Mouse (Mus musculus) kidney, embryonic 16.5 days (tissue): Measurements from ENCODE around the gene Prox2. TPM values are rescaled to one million over a fixed set of nuclear protein-coding genes. Genes with fewer than 3 reads are reported as not detected.

Experiments
- ATAC-seq: fragments of 200-750 bp; cut with Nextera tagmentation; 2 replicates; pipeline ENCODE4 v1.8.0; 2017; ENCODE audit warnings: moderate TSS enrichment; ENCODE audit not compliant: low FRiP score, low TSS enrichment
- H3K27ac ChIP-seq: fragments of 300-500 bp; sonication (generic); 2 replicates; pipeline ENCODE4 v1.5.1; 2014; ENCODE audit warnings: low read length
- H3K27me3 ChIP-seq: fragments of 300-500 bp; sonication (generic); 2 replicates; pipeline ENCODE4 v1.6.1; 2014; ENCODE audit warnings: low read length, control low read depth, mixed read lengths; ENCODE audit not compliant: insufficient read depth
- H3K36me3 ChIP-seq: fragments of 300-500 bp; sonication (generic); 2 replicates; pipeline ENCODE4 v1.6.1; 2014; ENCODE audit warnings: low read length, control low read depth, mixed read lengths; ENCODE audit not compliant: insufficient read depth
- H3K4me1 ChIP-seq: fragments of 300-500 bp; sonication (generic); 2 replicates; pipeline ENCODE4 v1.6.1; 2014; ENCODE audit warnings: low read length, control low read depth, mixed read lengths; ENCODE audit not compliant: insufficient read depth
- H3K4me2 ChIP-seq: fragments of 300-500 bp; sonication (generic); replicated peaks from 2 replicates; pipeline ENCODE4 v1.6.1; 2014; ENCODE audit warnings: low read depth, low read length
- H3K4me3 ChIP-seq: fragments of 300-500 bp; sonication (generic); 2 replicates; pipeline ENCODE4 v1.5.1; 2014; ENCODE audit warnings: mild to moderate bottlenecking, low read length
- H3K9ac ChIP-seq: fragments of 300-500 bp; sonication (generic); replicated peaks from 2 replicates; pipeline ENCODE4 v1.6.1; 2014; ENCODE audit warnings: low read length
- H3K9me3 ChIP-seq: fragments of 300-500 bp; sonication (generic); 2 replicates; pipeline ENCODE4 v1.6.1; 2016; ENCODE audit warnings: low read length, control low read depth
- WGBS: fragments of 180-500 bp; shearing (Covaris S2); extraction: QIAGEN DNeasy Blood & Tissue Kit; methylation state at CpG from one replicate; pipeline ENCODE4 v1.1.7; 2014; 5-methylcytosine and 5-hydroxymethylcytosine counted together
- polyA plus RNA-seq: library from polyadenylated mRNA; unstranded; fragments of >200 nt; fragmentation: Nextera tagmentation; extraction: Ambion mirVana; gene quantifications from 2 replicates; pipeline ENCODE4 v1.2.1, GENCODE M21; 2015

The Prox2 gene
- polyA plus RNA-seq, 1 experiment from 2014 or later = 3.7 TPM

GRCm38 (mm10) chr12:85134043-85134794 lies 23.7 kb upstream of the Prox2 start:
- WGBS = 87% methylated on average over 8 of the region's 8 CpGs
- Histone ChIP-seq H3K4me3 (no peak overlapping the region), H3K4me2 (no peak overlapping the region), H3K9me3 (no peaks in the 10 kb centered on the region), H3K27ac (no peak overlapping the region), H3K36me3 (peaks cover 56% of the 10 kb centered on the region), H3K4me1 (no peaks in the 10 kb centered on the region), H3K27me3 (no peaks in the 10 kb centered on the region), H3K9ac (no peak overlapping the region)
- no peak for ATAC-seq

DNA sequence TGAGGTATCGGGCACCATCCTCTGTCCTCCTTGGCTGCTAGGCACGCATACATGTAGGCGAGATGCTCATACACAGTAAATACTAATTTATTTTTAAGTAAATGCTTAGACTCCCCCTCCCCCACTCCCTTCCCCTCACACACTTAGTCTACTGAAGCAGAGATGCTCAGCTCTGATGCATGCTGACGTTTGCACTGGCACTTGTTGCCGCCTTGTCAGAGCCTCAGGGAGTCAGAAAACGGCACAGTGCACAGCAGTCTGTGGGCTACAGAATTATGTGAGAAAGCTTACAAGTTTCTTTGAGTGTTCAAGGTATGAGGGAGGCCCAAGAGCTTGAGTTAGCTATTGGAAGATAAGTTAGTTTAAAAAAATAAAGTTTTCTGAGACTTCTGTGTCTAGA lies 20.8 kb upstream of the Prox2 start:
- no peak overlapping the region for H3K27ac ChIP-seq
- ATAC-seq = no peak
- no peaks in the 10 kb centered on the region for H3K4me1 ChIP-seq
- no peak overlapping the region for H3K9ac ChIP-seq
- no peak overlapping the region for H3K4me2 ChIP-seq
- peaks cover 80% of the 10 kb centered on the region for H3K36me3 ChIP-seq
- 93% methylated on average over 6 of the region's 6 CpGs for WGBS
- H3K9me3 ChIP-seq = no peaks in the 10 kb centered on the region
- no peak overlapping the region for H3K4me3 ChIP-seq
- no peaks in the 10 kb centered on the region for H3K27me3 ChIP-seq

DNA sequence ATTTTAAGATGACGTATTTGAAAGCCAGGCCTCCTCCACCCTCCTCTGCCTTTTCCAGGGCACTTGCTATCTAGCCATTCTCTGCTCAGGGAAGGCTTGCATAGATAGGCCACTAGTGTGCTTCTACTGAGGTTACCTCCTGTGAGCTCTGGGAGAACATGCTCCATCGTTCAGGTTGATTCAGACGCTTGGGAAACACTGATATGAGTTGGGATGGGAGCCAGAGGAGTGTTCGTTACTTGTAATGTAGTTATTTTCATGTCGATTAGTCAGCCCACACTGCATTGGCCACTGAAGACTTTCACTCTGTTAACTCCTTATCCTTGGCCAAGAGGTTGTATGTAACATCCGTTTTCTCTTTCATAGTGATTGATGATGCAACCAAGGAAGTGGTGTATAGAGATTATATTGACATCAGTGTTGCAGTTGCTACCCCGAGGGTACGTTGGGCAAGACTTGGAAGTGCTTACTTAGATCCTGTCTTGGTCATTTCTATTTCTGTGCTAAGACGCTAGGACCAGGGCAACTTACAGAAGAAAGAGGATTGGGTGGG lies 18.9 kb upstream of the Prox2 start:
- H3K36me3 ChIP-seq = peaks cover 79% of the 10 kb centered on the region
- WGBS = 92% methylated on average over 9 of the region's 9 CpGs
- no peak overlapping the region for H3K4me2 ChIP-seq
- no peak overlapping the region for H3K4me3 ChIP-seq
- H3K9me3 ChIP-seq = no peaks in the 10 kb centered on the region
- H3K27ac ChIP-seq = no peak overlapping the region
- ATAC-seq = no peak
- H3K4me1 ChIP-seq = no peaks in the 10 kb centered on the region
- no peaks in the 10 kb centered on the region for H3K27me3 ChIP-seq
- no peak overlapping the region for H3K9ac ChIP-seq

GRCm38 (mm10) chr12:85126986-85127603 lies 16.5 kb upstream of the Prox2 start:
- Histone ChIP-seq H3K9me3 (no peaks in the 10 kb centered on the region), H3K4me1 (no peaks in the 10 kb centered on the region), H3K4me3 (no peak overlapping the region), H3K9ac (no peak overlapping the region), H3K27ac (no peak overlapping the region), H3K36me3 (peaks cover 78% of the 10 kb centered on the region), H3K27me3 (no peaks in the 10 kb centered on the region), H3K4me2 (no peak overlapping the region)
- ATAC-seq = no peak
- 87% methylated on average over 8 of the region's 8 CpGs for whole genome bisulfite sequencing

GRCm38 (mm10) chr12:85124751-85125150 lies 14.2 kb upstream of the Prox2 start:
- H3K27ac ChIP-seq = no peak overlapping the region
- no peaks in the 10 kb centered on the region for H3K4me1 ChIP-seq
- H3K9ac ChIP-seq = no peak overlapping the region
- H3K9me3 ChIP-seq = no peaks in the 10 kb centered on the region
- H3K27me3 ChIP-seq = no peaks in the 10 kb centered on the region
- H3K36me3 ChIP-seq = peaks cover 76% of the 10 kb centered on the region
- H3K4me2 ChIP-seq = no peak overlapping the region
- H3K4me3 ChIP-seq = no peak overlapping the region
- 93% methylated on average over 5 of the region's 5 CpGs for WGBS
- no peak for ATAC-seq

- no peak overlapping the region for H3K4me3 ChIP-seq
- no peaks in the 10 kb centered on the region for H3K4me1 ChIP-seq
- H3K36me3 ChIP-seq = peaks cover 75% of the 10 kb centered on the region
- 92% methylated on average over 11 of the region's 11 CpGs for WGBS
- no peak overlapping the region for H3K4me2 ChIP-seq
- H3K27me3 ChIP-seq = no peaks in the 10 kb centered on the region
- no peaks in the 10 kb centered on the region for H3K9me3 ChIP-seq
- no peak overlapping the region for H3K27ac ChIP-seq
- no peak overlapping the region for H3K9ac ChIP-seq
- no peak for ATAC-seq
Measured at GRCm38 (mm10) chr12:85123645-85124044, 13.1 kb upstream of the Prox2 start.

- no peak overlapping the region for H3K27ac ChIP-seq
- H3K9me3 ChIP-seq = no peaks in the 10 kb centered on the region
- peaks cover 74% of the 10 kb centered on the region for H3K36me3 ChIP-seq
- H3K4me1 ChIP-seq = no peaks in the 10 kb centered on the region
- H3K4me2 ChIP-seq = no peak overlapping the region
- WGBS = 94% methylated on average over 9 of the region's 9 CpGs
- no peaks in the 10 kb centered on the region for H3K27me3 ChIP-seq
- no peak overlapping the region for H3K9ac ChIP-seq
- H3K4me3 ChIP-seq = no peak overlapping the region
- no peak for ATAC-seq
Measured at GRCm38 (mm10) chr12:85123108-85123530, 12.6 kb upstream of the Prox2 start.

GRCm38 (mm10) chr12:85121806-85122459 lies 11.4 kb upstream of the Prox2 start:
- Histone ChIP-seq H3K4me1 (no peaks in the 10 kb centered on the region), H3K27ac (no peak overlapping the region), H3K4me3 (no peak overlapping the region), H3K27me3 (no peaks in the 10 kb centered on the region), H3K36me3 (peaks cover 64% of the 10 kb centered on the region), H3K9ac (no peak overlapping the region), H3K4me2 (no peak overlapping the region), H3K9me3 (no peaks in the 10 kb centered on the region)
- ATAC-seq = no peak
- WGBS = 89% methylated on average over 9 of the region's 9 CpGs

DNA sequence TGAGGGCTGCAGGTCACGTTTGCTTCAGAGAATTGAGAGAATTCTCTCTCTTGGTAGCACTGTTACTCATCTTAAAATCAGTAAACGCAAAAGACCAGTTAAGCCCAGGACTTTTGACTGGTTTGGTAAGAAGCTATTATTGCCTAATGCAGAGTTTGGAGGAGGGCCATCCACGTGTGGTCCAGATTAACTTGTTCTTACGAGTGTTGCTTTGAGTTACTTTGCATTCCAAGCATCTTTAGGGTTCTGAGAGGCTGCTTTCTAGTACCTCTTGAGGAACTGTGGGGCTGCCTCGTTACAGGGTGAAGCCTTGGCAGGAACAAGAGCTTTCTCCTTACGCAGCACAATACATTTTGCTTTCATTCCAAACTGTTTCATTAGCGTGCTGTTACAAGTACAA lies 5.1 kb upstream of the Prox2 start:
- Histone ChIP-seq H3K9ac (no peak overlapping the region), H3K4me1 (peaks cover 22% of the 10 kb centered on the region), H3K4me3 (no peak overlapping the region), H3K9me3 (no peaks in the 10 kb centered on the region), H3K27me3 (no peaks in the 10 kb centered on the region), H3K4me2 (no peak overlapping the region), H3K36me3 (peaks cover 25% of the 10 kb centered on the region), H3K27ac (no peak overlapping the region)
- no peak for ATAC-seq
- 79% methylated on average over 7 of the region's 7 CpGs for WGBS

- no peak for ATAC-seq
- Histone ChIP-seq H3K9me3 (no peaks in the 10 kb centered on the region), H3K27ac (no peak overlapping the region), H3K4me3 (no peak overlapping the region), H3K27me3 (no peaks in the 10 kb centered on the region), H3K36me3 (peaks cover 14% of the 10 kb centered on the region), H3K4me1 (peaks cover 31% of the 10 kb centered on the region), H3K9ac (no peak overlapping the region), H3K4me2 (no peak overlapping the region)
- WGBS = 96% methylated on average over 3 of the region's 3 CpGs
Measured at GRCm38 (mm10) chr12:85113917-85114316, 3.4 kb upstream of the Prox2 start.
